Mouse (Mus musculus) heart, embryonic 14.5 days (tissue): ENCODE measurements around the gene Vps13d. TPM values are rescaled to one million over a fixed set of nuclear protein-coding genes. Genes with fewer than 3 reads are reported as not detected.

Experiments
- ATAC-seq: fragments of 200-750 bp; cut with Nextera tagmentation; 2 replicates; pipeline ENCODE4 v1.8.0; 2017; ENCODE audit warnings: low read depth, moderate TSS enrichment; ENCODE audit not compliant: insufficient number of reproducible peaks, insufficient read depth, low FRiP score
- H3K27ac ChIP-seq, 2 experiments: fragments of 200-500 bp in 1 of 2; fragments of 300-500 bp in 1 of 2; sonication (generic) in 1 of 2; replicated peaks in 1 of 2; 2 replicates each; pipeline ENCODE4 v1.5.1; 2012 to 2014; ENCODE audit warnings: low read depth in 2 of 2, low read length in 2 of 2, control low read depth in 1 of 2, mild to moderate bottlenecking in 1 of 2, mixed read lengths in 1 of 2; ENCODE audit not compliant: control insufficient read depth in 1 of 2, insufficient read depth in 1 of 2
- H3K27me3 ChIP-seq: fragments of 300-500 bp; sonication (generic); 2 replicates; pipeline ENCODE4 v1.6.1; 2014; ENCODE audit warnings: mild to moderate bottlenecking, low read length, control low read depth; ENCODE audit not compliant: control insufficient read depth, insufficient read depth
- H3K36me3 ChIP-seq: fragments of 300-500 bp; sonication (generic); 2 replicates; pipeline ENCODE4 v1.6.1; 2014; ENCODE audit warnings: mild to moderate bottlenecking, control low read depth, low read length, mixed read lengths; ENCODE audit not compliant: control insufficient read depth, insufficient read depth
- H3K4me1 ChIP-seq, 2 experiments: fragments of 200-500 bp in 1 of 2; fragments of 300-500 bp in 1 of 2; sonication (generic) in 1 of 2; 2 replicates each; pipeline ENCODE4 v1.6.1; 2012 to 2014; ENCODE audit warnings: low read length in 2 of 2, control low read depth in 1 of 2, mixed read lengths in 1 of 2; ENCODE audit not compliant: control insufficient read depth in 2 of 2, insufficient read depth in 2 of 2
- H3K4me2 ChIP-seq: fragments of 300-500 bp; sonication (generic); 2 replicates; pipeline ENCODE4 v1.6.1; 2014; ENCODE audit warnings: mild to moderate bottlenecking, low read length
- H3K4me3 ChIP-seq, 2 experiments: fragments of 200-500 bp in 1 of 2; fragments of 300-500 bp in 1 of 2; sonication (generic) in 1 of 2; 2 replicates each; pipeline ENCODE4 v1.5.1; 2012 to 2014; ENCODE audit warnings: low read length in 2 of 2, mild to moderate bottlenecking in 2 of 2, control low read depth in 1 of 2, low read depth in 1 of 2, moderate library complexity in 1 of 2; ENCODE audit not compliant: control insufficient read depth in 1 of 2, insufficient read depth in 1 of 2
- H3K9ac ChIP-seq: fragments of 300-500 bp; sonication (generic); 2 replicates; pipeline ENCODE4 v1.6.1; 2014; ENCODE audit warnings: mild to moderate bottlenecking, low read length
- H3K9me3 ChIP-seq: fragments of 300-500 bp; sonication (generic); 2 replicates; pipeline ENCODE4 v1.6.1; 2016; ENCODE audit warnings: low read length, control low read depth; ENCODE audit not compliant: control insufficient read depth
- WGBS: fragments of 180-500 bp; shearing (Covaris S2); extraction: QIAGEN DNeasy Blood & Tissue Kit; methylation state at CpG from one replicate; pipeline ENCODE4 v1.1.7; 2014; 5-methylcytosine and 5-hydroxymethylcytosine counted together
- polyA plus RNA-seq: library from polyadenylated mRNA; unstranded; fragments of >200 nt; fragmentation: Nextera tagmentation; extraction: Ambion mirVana; gene quantifications from 2 replicates; pipeline ENCODE4 v1.2.1, GENCODE M21; 2014

Vps13d gene
- polyA plus RNA-seq, 1 experiment from 2014 or later = 11.9 TPM

- Histone ChIP-seq H3K4me1 (peaks cover 26 to 40% of the 10 kb centered on the region in 2 experiments), H3K27me3 (no peaks in the 10 kb centered on the region), H3K4me3 (no peak overlapping the region), H3K27ac (no peak overlapping the region), H3K9ac (no peak overlapping the region), H3K4me2 (no peak overlapping the region), H3K9me3 (no peaks in the 10 kb centered on the region), H3K36me3 (peaks cover 23% of the 10 kb centered on the region)
- WGBS = 94% methylated on average over 5 of the region's 5 CpGs
- no peak for ATAC-seq
Measured at GRCm38 (mm10) chr4:145022815-145023214, 172.0 kb downstream of the Vps13d start.

- Histone ChIP-seq H3K27ac (no peak overlapping the region), H3K9me3 (no peaks in the 10 kb centered on the region), H3K4me3 (no peak overlapping the region), H3K4me2 (no peak overlapping the region), H3K9ac (no peak overlapping the region), H3K4me1 (peaks cover 25 to 40% of the 10 kb centered on the region in 2 experiments), H3K36me3 (peaks cover 23% of the 10 kb centered on the region), H3K27me3 (no peaks in the 10 kb centered on the region)
- ATAC-seq = no peak
- WGBS = 94% methylated on average over 2 of the region's 2 CpGs
Measured at GRCm38 (mm10) chr4:145022211-145022610, 172.6 kb downstream of the Vps13d start.

- H3K4me2 ChIP-seq = no peak overlapping the region
- H3K4me3 ChIP-seq = no peak overlapping the region
- no peak for ATAC-seq
- peaks cover 39% of the 10 kb centered on the region for H3K36me3 ChIP-seq
- no peaks in the 10 kb centered on the region for H3K27me3 ChIP-seq
- no peak overlapping the region for H3K9ac ChIP-seq
- no peaks in the 10 kb centered on the region for H3K9me3 ChIP-seq
- H3K4me1 ChIP-seq = peaks cover 15 to 25% of the 10 kb centered on the region in 2 experiments
- 92% methylated on average over 2 of the region's 2 CpGs for WGBS
- no peak overlapping the region for H3K27ac ChIP-seq
Measured at GRCm38 (mm10) chr4:145020383-145020782, 174.4 kb downstream of the Vps13d start.

GRCm38 (mm10) chr4:145019121-145019714, 175.6 kb downstream of the Vps13d start:
- 79% methylated on average over 3 of the region's 3 CpGs for WGBS
- Histone ChIP-seq H3K27ac (no peak overlapping the region), H3K4me3 (no peak overlapping the region), H3K4me1 (peaks cover 7 to 18% of the 10 kb centered on the region in 2 experiments), H3K27me3 (no peaks in the 10 kb centered on the region), H3K36me3 (peaks cover 48% of the 10 kb centered on the region), H3K9me3 (no peaks in the 10 kb centered on the region), H3K9ac (no peak overlapping the region), H3K4me2 (no peak overlapping the region)
- no peak for ATAC-seq

GRCm38 (mm10) chr4:145017745-145018144, 177.1 kb downstream of the Vps13d start:
- 65% methylated on average over 2 of the region's 2 CpGs for WGBS
- Histone ChIP-seq H3K9me3 (no peaks in the 10 kb centered on the region), H3K36me3 (peaks cover 52% of the 10 kb centered on the region), H3K9ac (no peak overlapping the region), H3K27ac (no peak overlapping the region), H3K27me3 (no peaks in the 10 kb centered on the region), H3K4me1 (peaks cover 2 to 5% of the 10 kb centered on the region in 2 experiments; a peak in 2 of 4 replicates), H3K4me3 (no peak overlapping the region), H3K4me2 (no peak overlapping the region)
- ATAC-seq = no peak

GRCm38 (mm10) chr4:145016669-145017068, 178.1 kb downstream of the Vps13d start:
- ATAC-seq = no peak
- Histone ChIP-seq H3K27me3 (no peaks in the 10 kb centered on the region), H3K36me3 (peaks cover 54% of the 10 kb centered on the region), H3K4me2 (no peak overlapping the region), H3K4me1 (peaks cover 2 to 5% of the 10 kb centered on the region in 2 experiments; a peak in 3 of 4 replicates), H3K9ac (no peak overlapping the region), H3K27ac (no peak overlapping the region), H3K4me3 (no peak overlapping the region), H3K9me3 (no peaks in the 10 kb centered on the region)
- 76% methylated on average over 1 of the region's 1 CpGs for WGBS

GRCm38 (mm10) chr4:145014632-145014960, 180.2 kb downstream of the Vps13d start:
- Histone ChIP-seq H3K27me3 (no peaks in the 10 kb centered on the region), H3K9ac (no peak overlapping the region), H3K27ac (no peak overlapping the region), H3K9me3 (no peaks in the 10 kb centered on the region), H3K4me2 (no peak overlapping the region), H3K36me3 (peaks cover 50% of the 10 kb centered on the region), H3K4me1 (peaks cover 4 to 17% of the 10 kb centered on the region in 2 experiments), H3K4me3 (no peak overlapping the region)
- ATAC-seq = no peak
- WGBS = 84% methylated on average over 4 of the region's 4 CpGs
